Mouse (Mus musculus) cerebellum, postnatal 14 days (tissue): ENCODE measurements around the gene Rgl2.

ENCODE experiments used
- DNase-seq, 2 experiments: peaks; one replicate each; pipeline ENCODE4 v3.0.0; 2021; ENCODE audit warnings: mixed read lengths in 2 of 2

The Rgl2 gene

DNA sequence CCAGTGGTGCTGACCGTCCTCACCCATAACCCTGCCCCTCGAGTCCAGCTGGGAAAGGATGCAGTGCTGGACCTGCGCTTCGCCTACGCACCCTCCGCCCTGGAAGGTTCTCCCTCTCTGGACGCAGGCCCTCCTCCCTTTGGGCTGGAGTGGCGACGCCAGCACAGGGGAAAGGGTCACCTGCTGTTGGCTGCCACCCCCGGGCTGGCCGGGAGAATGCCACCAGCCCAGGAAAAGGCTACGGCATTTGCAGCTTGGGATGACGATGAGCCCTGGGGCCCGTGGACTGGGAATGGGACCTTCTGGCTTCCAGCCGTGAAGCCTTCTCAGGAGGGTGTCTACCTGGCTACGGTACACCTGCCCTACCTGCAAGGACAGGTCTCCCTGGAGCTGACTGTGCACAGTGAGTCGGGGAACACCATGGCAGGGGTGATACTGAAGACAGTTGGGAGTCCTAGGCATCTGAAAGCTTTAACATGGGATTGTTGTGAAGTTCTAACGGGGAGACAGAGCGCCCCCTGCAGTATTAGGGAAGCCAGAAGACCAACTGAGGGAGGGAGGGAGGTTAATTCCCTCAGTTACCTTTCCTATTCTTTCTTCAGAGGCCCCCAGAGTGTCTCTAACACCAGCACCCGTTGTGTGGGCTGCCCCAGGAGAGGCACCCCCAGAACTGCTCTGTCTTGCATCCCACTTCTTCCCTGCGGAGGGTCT lies 3.8 kb upstream of the Rgl2 start:
- DNase-seq = no peak

DNA sequence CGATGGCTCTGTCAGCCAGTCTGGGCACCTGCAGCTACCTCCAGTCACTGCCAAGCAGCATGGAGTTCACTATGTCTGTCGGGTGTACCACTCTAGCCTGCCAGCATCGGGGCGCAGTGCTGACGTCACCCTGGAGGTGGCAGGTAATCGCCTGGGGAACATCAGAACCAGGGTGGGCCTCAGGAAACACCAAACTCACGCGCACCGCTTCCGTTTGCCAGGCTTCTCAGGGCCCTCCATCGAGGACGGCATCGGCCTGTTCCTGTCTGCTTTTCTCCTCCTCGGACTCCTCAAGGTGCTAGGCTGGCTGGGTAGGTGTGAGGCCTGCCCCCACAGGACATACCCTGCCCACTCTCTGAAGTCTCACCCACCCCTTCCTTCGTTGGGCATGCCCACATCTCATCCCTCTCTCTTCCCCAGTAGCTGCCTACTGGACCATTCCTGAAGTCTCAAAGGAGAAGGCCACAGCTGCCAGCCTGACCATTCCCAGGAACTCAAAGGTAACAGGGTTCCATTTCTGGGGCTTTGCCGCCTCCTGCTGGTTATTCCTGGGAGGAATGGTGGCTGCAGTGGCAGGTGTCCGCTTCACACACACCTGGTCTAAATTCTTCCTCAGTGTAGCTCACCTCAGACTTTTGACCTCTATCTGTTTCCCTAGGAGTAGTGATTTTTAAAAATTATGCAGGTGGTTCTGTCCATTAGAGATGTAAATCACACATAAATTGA lies 3.0 kb upstream of the Rgl2 start:
- peak in 1 of 2 experiments; percentile 62 for DNase-seq

- no peak for DNase-seq
Measured at GRCm38 (mm10) chr17:33928251-33928947, 944 bp upstream of the Rgl2 start.

- DNase-seq = peak; percentile 60 to 67
Measured at GRCm38 (mm10) chr17:33930280-33931158, 1.2 kb downstream of the Rgl2 start.

- no peak for DNase-seq
Measured at GRCm38 (mm10) chr17:33931159-33931866, 2.0 kb downstream of the Rgl2 start.

DNA sequence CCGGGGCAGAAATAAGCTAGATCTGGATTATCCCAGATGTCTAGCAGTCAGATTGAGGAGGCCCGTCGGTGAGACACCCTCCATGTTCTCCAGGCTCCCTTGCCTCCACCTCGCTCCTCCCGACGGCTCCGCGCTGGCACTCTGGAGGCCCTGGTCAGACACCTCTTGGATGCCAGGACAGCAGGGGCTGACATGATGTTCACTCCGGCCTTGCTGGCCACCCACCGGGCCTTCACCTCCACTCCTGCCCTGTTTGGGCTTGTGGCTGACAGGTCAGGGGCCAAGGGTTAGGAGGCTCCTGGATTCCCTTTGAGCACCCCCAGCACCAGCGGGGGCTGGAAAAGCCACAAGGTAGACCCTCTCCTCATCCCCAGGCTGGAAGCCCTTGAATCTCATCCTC lies 2.6 kb downstream of the Rgl2 start:
- DNase-seq = no peak

DNA sequence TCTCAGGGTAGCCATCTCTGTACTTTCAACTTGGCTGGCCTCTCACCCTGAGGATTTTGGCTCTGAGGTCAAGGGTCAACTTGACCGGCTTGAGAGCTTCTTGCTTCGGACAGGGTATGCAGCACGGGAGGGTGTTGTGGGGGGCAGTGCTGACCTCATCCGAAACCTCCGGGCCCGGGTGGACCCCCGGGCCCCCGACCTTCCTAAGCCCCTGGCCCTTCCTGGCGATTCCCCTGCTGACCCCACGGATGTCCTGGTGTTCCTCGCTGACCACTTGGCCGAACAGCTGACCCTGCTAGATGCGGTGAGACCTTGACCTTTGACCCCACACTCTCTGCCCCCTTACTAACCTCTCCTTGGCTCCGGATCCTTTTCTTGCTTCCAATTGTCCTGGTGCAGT lies 3.1 kb downstream of the Rgl2 start:
- no peak for DNase-seq

DNA sequence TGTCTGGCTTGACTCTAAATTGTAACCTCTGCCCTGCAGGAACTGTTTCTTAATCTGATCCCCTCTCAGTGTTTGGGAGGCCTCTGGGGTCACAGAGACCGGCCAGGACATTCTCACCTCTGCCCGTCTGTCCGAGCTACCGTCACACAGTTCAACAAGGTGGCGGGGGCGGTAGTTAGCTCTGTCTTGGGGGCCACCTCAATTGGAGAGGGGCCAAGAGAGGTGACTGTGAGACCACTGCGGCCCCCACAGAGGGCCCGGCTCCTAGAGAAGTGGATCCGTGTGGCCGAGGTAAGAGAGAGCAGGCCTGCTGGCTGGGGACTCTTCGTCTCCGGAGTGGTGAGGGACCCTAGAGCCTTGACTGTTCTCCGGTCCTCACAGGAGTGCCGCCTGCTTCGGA lies 3.6 kb downstream of the Rgl2 start:
- DNase-seq = no peak

- no peak for DNase-seq
Measured at GRCm38 (mm10) chr17:33935422-33936055, 6.2 kb downstream of the Rgl2 start.

DNA sequence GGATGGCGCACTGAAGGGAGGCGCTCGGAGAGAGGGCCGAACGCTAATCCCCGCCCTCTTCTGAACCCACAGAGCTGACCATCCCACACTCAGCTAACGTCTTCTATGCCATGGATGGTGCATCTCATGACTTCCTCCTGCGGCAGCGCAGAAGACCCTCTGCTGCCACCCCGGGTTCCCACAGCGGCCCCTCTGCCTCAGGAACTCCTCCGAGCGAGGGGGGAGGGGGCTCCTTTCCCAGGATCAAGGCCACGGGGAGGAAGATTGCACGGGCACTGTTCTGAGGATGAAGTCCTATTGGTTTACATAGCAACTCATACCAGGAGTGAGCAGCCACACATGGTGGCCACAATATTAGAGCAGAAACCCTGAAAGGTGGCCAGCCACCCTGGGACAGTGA lies 7.7 kb downstream of the Rgl2 start:
- no peak for DNase-seq

DNA sequence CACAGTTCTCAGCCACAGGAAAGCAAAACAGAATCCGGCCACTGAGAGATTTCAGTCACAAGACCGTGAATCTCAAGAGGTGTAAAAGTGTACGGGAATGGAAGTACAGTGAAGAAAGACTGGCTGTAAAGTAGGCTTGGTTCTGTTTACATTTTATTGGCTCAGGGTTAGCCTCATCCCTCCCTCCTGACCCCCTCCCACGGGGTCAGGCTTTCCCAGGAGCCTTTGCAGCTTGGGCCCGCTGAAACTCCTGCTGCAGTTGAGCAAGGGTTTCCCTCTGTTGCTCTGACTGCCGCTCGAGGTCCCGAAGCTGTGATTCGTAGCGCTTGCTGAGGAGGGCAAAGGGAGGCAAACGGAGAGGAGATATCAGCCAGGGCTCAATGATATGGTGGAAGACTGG lies 9.4 kb downstream of the Rgl2 start:
- no peak for DNase-seq

DNA sequence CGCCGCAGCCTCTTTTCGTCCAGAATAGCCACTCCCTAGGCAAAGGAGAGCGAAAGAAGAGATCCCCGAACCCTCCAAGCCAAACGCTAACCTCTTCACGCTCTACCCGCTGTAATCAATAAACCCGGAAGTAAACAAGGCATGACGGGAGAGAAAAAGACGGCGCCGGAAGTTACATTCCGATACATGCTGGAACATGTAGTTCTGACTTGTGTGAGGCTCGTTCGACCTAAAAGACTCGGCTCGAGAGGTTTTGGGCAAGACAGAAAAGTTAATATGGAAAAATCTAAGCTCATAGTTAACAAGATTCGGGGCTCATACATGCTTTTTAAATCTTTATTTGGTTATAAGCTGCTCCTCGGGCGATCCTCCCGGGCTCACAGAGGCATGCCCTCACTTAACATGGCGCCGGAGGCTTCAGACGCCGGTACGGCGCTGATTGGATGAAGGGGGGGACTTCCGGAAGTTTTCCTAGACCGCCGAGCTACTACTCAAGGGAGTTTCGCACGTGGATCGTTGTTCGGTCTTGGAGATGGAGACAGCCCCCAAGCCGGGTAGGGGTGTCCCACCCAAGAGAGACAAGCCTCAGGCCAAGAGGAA lies 11.0 kb downstream of the Rgl2 start, which contains the start of the genes Pfdn6 and Wdr46:
Pfdn6 (minus strand) TSS at position 138 of the 600 bp plus-strand sequence.
Wdr46 (plus strand) TSS at position 455 of the 600 bp plus-strand sequence.
- peak; percentile 91 to 92 for DNase-seq

DNA sequence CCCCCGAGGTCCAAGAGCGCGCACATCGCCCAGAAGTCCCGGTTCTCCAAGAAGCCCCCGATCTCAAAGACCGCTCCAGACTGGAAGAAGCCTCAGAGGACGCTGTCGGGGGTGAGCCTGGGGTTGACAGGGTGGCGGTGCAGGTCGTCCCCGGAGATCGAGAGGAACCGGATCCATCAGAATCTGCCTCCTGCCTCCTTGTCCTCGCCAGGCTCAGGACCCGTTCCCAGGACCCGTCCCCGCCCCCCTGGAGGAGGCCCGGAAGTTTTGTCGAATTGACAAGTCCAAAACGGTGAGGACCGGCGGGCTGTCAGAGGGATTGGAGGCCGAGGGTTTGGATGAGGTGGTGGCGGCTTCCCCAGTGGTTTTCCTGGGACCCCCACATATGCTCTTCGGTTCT lies 11.6 kb downstream of the Rgl2 start:
- no peak for DNase-seq

GRCm38 (mm10) chr17:33941381-33941780 lies 12.0 kb downstream of the Rgl2 start:
- DNase-seq = no peak

- DNase-seq = no peak
Measured at GRCm38 (mm10) chr17:33943454-33943853, 14.1 kb downstream of the Rgl2 start.

DNA sequence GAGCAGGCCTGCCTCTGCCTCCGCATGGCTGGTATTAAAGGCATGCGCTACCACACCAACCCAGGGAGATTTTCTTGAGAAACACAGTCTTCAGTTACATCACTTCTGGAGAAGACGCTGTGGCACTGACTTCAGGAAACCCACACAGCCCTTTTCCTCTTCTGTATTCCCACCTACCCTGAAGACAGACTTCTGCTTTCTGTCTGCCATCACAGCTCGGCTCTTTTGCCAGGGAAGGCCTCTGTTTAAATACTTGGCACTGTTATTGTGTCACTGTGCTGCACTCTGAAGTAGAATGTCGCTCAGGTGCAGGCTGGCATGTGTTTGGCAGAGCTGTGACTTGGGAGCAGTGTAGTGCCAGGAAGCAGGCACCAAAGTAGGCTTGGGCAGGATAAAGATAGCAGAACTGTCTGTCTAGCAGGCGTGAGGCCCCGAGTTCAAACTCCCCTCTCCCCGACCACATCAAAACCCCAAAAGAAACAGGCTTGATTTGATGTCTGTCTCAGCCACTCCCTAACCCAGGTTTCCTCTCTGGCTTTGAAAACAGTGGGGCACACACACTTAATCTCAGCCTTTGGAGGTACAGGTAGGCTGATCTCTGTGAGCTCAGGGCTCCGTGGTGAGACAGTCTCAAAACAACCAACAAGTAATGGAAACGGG lies 18.2 kb downstream of the Rgl2 start:
- no peak for DNase-seq

- no peak for DNase-seq
Measured at GRCm38 (mm10) chr17:33948090-33948904, 19.0 kb downstream of the Rgl2 start.

DNA sequence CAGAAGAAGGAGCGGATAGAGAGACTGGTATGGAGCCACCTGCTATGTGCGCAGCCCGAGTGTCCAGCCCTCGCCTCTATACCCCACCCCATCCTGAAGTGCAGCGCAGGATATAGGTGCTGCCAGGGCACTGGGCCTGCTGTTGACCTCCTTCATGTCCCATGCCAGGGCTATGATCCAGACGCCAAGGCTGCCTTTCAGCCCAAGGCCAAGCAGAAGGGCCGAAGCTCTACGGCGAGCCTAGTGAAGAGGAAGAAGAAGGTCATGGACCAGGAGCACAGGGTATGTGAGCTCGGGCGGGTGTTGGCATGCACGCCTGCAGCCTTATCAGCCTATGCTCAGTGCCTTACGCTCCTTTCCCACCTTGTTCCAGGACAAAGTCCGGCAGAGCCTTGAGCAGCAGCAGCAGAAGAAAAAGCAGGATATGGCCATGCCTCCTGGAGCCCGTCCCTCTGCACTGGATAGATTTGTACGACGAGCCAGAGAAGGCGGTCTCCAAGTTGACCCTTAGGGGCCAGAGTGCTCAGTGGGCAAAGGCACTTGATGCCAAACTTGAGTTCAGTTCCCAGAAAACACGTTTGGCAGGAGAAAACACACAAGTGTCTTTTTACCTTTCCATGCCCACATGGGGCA lies 19.7 kb downstream of the Rgl2 start:
- no peak for DNase-seq

GRCm38 (mm10) chr17:33950131-33950625 lies 20.8 kb downstream of the Rgl2 start:
- no peak for DNase-seq
